Mouse (Mus musculus) G1E (cell line): ENCODE measurements at regions not wholly inside any gene's neighbourhood (a gene's known extent, or its start where the extent isn't known, plus 50 kb on each side); places are given as distances from the start of the nearest gene placed in this dataset.

Experiments
- ATAC-seq: 2 replicates; pipeline ENCODE4 v1.8.0; 2016; ENCODE audit warnings: mild to moderate bottlenecking; ENCODE audit not compliant: insufficient number of reproducible peaks, poor library complexity, low FRiP score, severe bottlenecking; ENCODE audit errors: extremely low read depth
- DNase-seq: peaks from one replicate; pipeline ENCODE4 v3.0.0; 2012; ENCODE audit warnings: low spot score
- H3K27me3 ChIP-seq: 2 replicates; pipeline ENCODE4 v1.6.1; 2012; ENCODE audit warnings: mild to moderate bottlenecking, low read length, inconsistent platforms; ENCODE audit not compliant: insufficient read depth
- H3K36me3 ChIP-seq: replicated peaks from 2 replicates; pipeline ENCODE3; 2012; ENCODE audit warnings: mild to moderate bottlenecking, inconsistent platforms
- H3K4me1 ChIP-seq: 2 replicates; pipeline ENCODE4 v1.6.1; 2012; ENCODE audit warnings: low read depth, low read length, inconsistent platforms, mixed read lengths; ENCODE audit not compliant: insufficient read depth
- H3K4me3 ChIP-seq: 2 replicates; pipeline ENCODE4 v1.5.1; 2012; ENCODE audit warnings: low read depth, mild to moderate bottlenecking, inconsistent platforms, low read length, moderate library complexity, mixed read lengths
- H3K9me3 ChIP-seq: replicated peaks from 2 replicates; pipeline ENCODE4 v1.6.1; 2012; ENCODE audit warnings: inconsistent platforms
- CTCF ChIP-seq: IDR thresholded peaks from 2 replicates; pipeline ENCODE4 v1.5.1; 2012; ENCODE audit warnings: low read depth, low read length, inconsistent platforms, mixed read lengths
- GATA1 ChIP-seq: IDR thresholded peaks from 2 replicates; pipeline ENCODE4 v1.6.1; 2012; ENCODE audit warnings: borderline replicate concordance, low read length, inconsistent platforms, mixed read lengths
- GATA2 ChIP-seq: IDR thresholded peaks from 2 replicates; pipeline ENCODE4 v1.6.1; 2012; ENCODE audit warnings: low read depth, low read length, inconsistent platforms, borderline replicate concordance
- POLR2AphosphoS5 ChIP-seq: IDR thresholded peaks from 2 replicates; pipeline ENCODE4 v1.6.1; 2012; ENCODE audit warnings: low read depth, low read length, inconsistent platforms; ENCODE audit not compliant: insufficient replicate concordance
- TAL1 ChIP-seq: conservative IDR thresholded peaks from 2 replicates; pipeline ENCODE4 v1.6.1; 2012; ENCODE audit warnings: low read depth, low read length, inconsistent platforms, mixed read lengths

DNA sequence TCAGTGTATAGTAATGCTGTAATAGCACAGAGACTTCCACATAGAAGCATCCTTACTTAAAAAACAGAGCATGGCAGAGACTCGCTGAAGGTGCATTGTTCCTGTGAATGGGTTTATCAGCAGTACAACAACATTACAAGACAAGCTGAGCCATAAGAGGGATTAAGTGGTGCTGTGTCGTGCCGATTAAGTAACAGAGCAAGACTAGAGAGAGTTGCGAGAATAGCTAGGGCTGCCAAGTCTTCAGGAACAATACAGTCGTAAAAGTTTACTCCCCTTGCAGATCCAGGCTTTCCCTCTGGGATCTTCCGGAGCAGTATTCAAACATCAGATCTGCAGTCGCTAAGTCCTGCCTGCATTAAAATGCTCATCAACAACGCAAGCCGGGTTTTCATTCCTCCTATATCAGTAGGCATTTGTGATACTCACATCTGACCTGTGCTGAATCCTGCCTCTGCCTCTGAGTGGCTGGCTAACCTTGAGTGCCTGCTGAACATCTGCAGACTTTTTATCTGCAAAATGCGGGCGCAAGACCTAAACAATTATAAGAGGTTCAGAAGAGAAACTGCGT is 247.1 kb downstream of the Ttll7 start:
- no peak for ATAC-seq
- no peaks in the 10 kb centered on the region for H3K4me1 ChIP-seq
- no peaks in the 10 kb centered on the region for H3K36me3 ChIP-seq
- no peaks in the 10 kb centered on the region for H3K27me3 ChIP-seq
- DNase-seq = no peak
- TF ChIP-seq POLR2AphosphoS5 = no peak
- no peak for TF ChIP-seq CTCF
- TF ChIP-seq GATA1 = no peak
- H3K9me3 ChIP-seq = peaks cover 46% of the 10 kb centered on the region
- H3K4me3 ChIP-seq = no peak overlapping the region

DNA sequence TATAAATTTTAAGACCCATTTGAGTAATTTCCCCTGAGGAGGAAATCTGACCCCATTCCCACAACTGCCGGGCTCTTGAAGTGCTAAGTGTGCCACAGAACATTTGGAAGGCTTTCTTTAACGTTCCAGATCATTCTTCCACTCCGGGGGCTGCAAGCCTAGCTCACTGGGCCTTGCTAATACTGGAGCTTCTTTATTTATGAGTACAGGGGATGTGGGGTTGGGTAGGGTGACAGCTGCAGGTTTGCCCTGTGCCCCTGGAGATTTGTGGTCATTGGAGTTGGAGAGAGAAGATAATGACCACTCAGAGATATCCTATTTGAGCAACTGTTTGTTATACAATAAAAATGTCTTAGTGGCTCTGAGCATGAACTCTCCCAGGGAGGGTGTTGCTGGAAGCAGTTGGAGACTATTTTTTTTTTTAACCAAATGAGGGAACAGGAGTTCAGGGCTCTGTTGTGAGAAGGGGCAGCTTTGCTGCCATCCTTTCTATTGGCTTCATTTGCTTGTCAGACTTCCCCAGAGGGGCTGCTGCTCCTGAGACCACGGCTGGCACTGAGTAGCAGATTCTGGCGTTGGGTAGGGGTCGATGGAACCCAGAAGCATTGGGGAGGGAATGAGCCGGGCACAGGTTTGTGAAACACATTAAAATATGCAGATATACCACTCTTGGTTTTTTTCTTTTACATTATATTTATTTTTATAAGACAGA is 249.0 kb downstream of the Ttll7 start:
- DNase-seq = no peak

DNA sequence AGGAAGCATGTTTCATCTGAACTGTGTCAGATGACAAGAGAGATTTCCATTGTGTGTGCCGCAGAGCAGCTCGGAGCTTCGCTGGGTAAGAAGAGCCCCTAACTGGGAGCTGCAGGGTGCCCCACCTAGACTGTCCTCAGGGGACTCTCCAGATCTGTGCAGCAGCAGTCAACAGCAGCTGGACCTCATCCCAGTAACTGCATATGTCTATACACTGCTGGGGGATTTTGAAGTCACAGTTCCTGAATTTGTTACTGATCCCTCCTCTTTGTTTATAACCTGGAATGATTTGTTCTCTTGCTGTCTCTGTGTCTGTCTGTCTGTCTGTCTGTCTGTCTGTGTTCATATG is 249.6 kb downstream of the Ttll7 start:
- Histone ChIP-seq H3K36me3 (no peaks in the 10 kb centered on the region), H3K9me3 (peaks cover 40% of the 10 kb centered on the region), H3K4me3 (no peak overlapping the region), H3K27me3 (no peaks in the 10 kb centered on the region), H3K4me1 (no peaks in the 10 kb centered on the region)
- no peak for TF ChIP-seq GATA2
- no peak for TF ChIP-seq TAL1
- TF ChIP-seq GATA1 = no peak
- no peak for TF ChIP-seq POLR2AphosphoS5
- no peak for TF ChIP-seq CTCF
- no peak for DNase-seq
- no peak for ATAC-seq

More for the DNA sequence above, 249.0 kb downstream of the Ttll7 start:
- no peaks in the 10 kb centered on the region for H3K36me3 ChIP-seq
- no peaks in the 10 kb centered on the region for H3K4me1 ChIP-seq
- H3K27me3 ChIP-seq = no peaks in the 10 kb centered on the region
- no peak for TF ChIP-seq GATA2
- no peak for ATAC-seq
- peaks cover 41% of the 10 kb centered on the region for H3K9me3 ChIP-seq
- H3K4me3 ChIP-seq = no peak overlapping the region

DNA sequence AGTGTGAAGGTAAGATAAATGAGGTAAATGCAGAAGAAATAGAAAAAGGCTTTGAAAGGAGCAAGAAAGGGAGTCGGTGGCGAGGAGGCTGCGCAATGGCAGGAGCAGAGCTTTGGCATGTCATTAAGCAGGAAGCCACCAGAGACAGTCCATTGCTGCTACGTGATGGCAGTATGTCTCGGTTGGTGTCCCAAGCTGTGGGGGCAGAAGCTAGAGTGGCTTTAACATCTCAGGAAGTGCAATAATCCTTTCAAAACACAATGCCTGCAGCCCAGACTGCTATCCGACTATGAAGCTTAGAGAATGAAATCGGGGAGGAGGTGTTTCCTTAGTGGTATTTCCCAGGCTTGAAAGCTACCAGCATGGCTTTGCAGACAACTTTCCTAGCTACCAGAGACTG is 251.3 kb downstream of the Ttll7 start:
- no peak for DNase-seq
- no peak for ATAC-seq
- no peaks in the 10 kb centered on the region for H3K36me3 ChIP-seq
- H3K9me3 ChIP-seq = peaks cover 32% of the 10 kb centered on the region
- no peak overlapping the region for H3K4me3 ChIP-seq
- H3K27me3 ChIP-seq = no peaks in the 10 kb centered on the region
- no peaks in the 10 kb centered on the region for H3K4me1 ChIP-seq
- TF ChIP-seq TAL1 = no peak
- no peak for TF ChIP-seq GATA2
- no peak for TF ChIP-seq CTCF
- TF ChIP-seq POLR2AphosphoS5 = no peak
- no peak for TF ChIP-seq GATA1

DNA sequence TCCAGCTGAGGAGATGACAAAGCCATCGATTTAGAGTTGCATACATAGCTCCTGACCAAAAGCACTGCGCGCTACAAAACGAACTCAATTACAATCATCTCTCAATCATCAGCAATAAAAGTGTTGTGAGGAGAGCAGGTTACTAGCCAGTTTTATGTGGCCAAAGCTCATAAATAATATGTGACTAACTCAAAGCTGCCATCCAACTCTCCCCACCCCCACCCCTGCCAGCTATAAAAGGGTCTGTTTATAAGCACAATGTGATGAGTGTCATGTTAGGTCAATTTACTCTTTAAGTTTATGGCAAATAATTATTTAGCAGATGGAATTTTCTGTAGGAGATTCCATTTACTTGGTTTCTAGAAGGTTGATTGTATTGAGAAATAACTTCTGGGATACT is 265.4 kb downstream of the Ttll7 start:
- no peak for DNase-seq
- no peaks in the 10 kb centered on the region for H3K27me3 ChIP-seq
- peaks cover 30% of the 10 kb centered on the region for H3K9me3 ChIP-seq
- no peaks in the 10 kb centered on the region for H3K36me3 ChIP-seq
- H3K4me1 ChIP-seq = no peaks in the 10 kb centered on the region
- ATAC-seq = no peak
- no peak overlapping the region for H3K4me3 ChIP-seq
- no peak for TF ChIP-seq GATA1
- TF ChIP-seq CTCF = no peak
- TF ChIP-seq POLR2AphosphoS5 = no peak
- no peak for TF ChIP-seq TAL1

DNA sequence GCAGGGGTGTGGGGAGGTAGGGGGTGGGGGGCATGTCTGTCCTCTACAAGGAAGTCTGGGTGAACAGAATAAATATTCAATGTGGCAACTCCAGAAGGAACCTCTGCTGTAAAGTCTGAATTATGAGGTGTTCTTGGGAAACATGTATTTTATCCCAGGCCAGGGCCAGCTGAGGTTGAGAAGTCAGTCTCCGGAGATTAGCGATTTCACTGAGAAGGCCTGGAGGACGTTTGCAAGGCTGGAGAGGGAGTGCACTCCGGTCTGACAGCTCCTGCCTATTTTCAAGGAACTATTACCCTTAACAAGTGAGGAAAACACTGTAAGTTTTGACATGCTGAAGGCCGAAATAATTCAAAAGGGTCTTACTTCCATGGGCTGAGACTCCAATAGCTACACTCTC is 265.9 kb downstream of the Ttll7 start:
- DNase-seq = no peak
- no peaks in the 10 kb centered on the region for H3K27me3 ChIP-seq
- no peak overlapping the region for H3K4me3 ChIP-seq
- no peaks in the 10 kb centered on the region for H3K4me1 ChIP-seq
- H3K36me3 ChIP-seq = no peaks in the 10 kb centered on the region
- no peak for ATAC-seq
- H3K9me3 ChIP-seq = peaks cover 31% of the 10 kb centered on the region
- no peak for TF ChIP-seq GATA1
- no peak for TF ChIP-seq CTCF
- no peak for TF ChIP-seq TAL1
- no peak for TF ChIP-seq POLR2AphosphoS5
- TF ChIP-seq GATA2 = no peak

DNA sequence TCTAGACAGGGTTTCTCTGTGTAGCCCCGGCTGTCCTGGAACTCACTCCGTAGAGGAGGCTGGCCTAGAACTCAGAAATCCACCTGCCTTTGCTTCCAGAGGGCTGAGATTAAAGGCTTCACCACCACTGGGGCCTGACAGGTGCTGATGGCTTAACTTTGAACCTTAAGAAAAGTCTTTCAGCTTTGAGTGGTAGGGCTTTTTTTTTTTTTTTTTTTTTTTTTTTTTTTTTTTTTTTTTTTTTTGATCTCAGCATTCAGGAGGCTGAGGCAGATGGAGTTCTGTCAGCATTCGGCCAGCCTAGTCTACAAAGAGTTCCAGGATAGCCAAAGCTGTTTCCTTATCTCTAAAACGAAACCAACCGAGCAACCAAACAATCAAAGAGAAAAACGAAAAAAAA is 266.5 kb downstream of the Ttll7 start:
- Histone ChIP-seq H3K4me1 (no peaks in the 10 kb centered on the region), H3K9me3 (peaks cover 32% of the 10 kb centered on the region), H3K4me3 (no peak overlapping the region), H3K36me3 (no peaks in the 10 kb centered on the region), H3K27me3 (no peaks in the 10 kb centered on the region)
- DNase-seq = no peak
- no peak for ATAC-seq
- TF ChIP-seq CTCF (no peak), TAL1 (no peak), GATA1 (no peak), POLR2AphosphoS5 (no peak), GATA2 (no peak)
